Mouse (Mus musculus) embryo, embryonic 9.5 days (tissue): ENCODE data around the gene Tlx3.

Experiments used
- DNase-seq: peaks from one replicate; pipeline ENCODE4 v3.0.0-alpha.2; 2017; ENCODE audit errors: extremely low spot score

Gene Tlx3

GRCm38 (mm10) chr11:33197133-33197514 lies 6.3 kb downstream of the Tlx3 start:
- no peak for DNase-seq

GRCm38 (mm10) chr11:33196447-33197132 lies 6.8 kb downstream of the Tlx3 start:
- peak; percentile 50 for DNase-seq

GRCm38 (mm10) chr11:33195531-33196446 lies 7.6 kb downstream of the Tlx3 start:
- DNase-seq: peak; percentile 22

- DNase-seq: no peak
Measured at GRCm38 (mm10) chr11:33195061-33195460, 8.3 kb downstream of the Tlx3 start.

GRCm38 (mm10) chr11:33193695-33194094 lies 9.7 kb downstream of the Tlx3 start:
- peak; percentile 54 for DNase-seq

GRCm38 (mm10) chr11:33181804-33182203 lies 21.6 kb downstream of the Tlx3 start:
- no peak for DNase-seq

GRCm38 (mm10) chr11:33180701-33181116 lies 22.7 kb downstream of the Tlx3 start:
- peak; percentile 63 for DNase-seq

- DNase-seq: no peak
Measured at GRCm38 (mm10) chr11:33179802-33180201, 23.6 kb downstream of the Tlx3 start.

- peak; percentile 57 for DNase-seq
Measured at GRCm38 (mm10) chr11:33176525-33177245, 26.7 kb downstream of the Tlx3 start.

GRCm38 (mm10) chr11:33175768-33176167 lies 27.6 kb downstream of the Tlx3 start:
- DNase-seq: no peak

- peak; percentile 66 for DNase-seq
Measured at GRCm38 (mm10) chr11:33170489-33170888, 32.9 kb downstream of the Tlx3 start.

- peak; percentile 99 for DNase-seq
Measured at GRCm38 (mm10) chr11:33162998-33163506, 40.3 kb downstream of the Tlx3 start, which contains the start of gene Npm1. Npm1 (minus strand) TSS chr11:33163206.

GRCm38 (mm10) chr11:33162211-33162997 lies 41.0 kb downstream of the Tlx3 start:
- peak; percentile 85 for DNase-seq

- DNase-seq: no peak
Measured at GRCm38 (mm10) chr11:33159741-33160140, 43.6 kb downstream of the Tlx3 start.

GRCm38 (mm10) chr11:33157453-33158196 lies 45.8 kb downstream of the Tlx3 start:
- no peak for DNase-seq

- no peak for DNase-seq
Measured at GRCm38 (mm10) chr11:33156436-33157015, 46.9 kb downstream of the Tlx3 start.

GRCm38 (mm10) chr11:33154459-33154858 lies 48.9 kb downstream of the Tlx3 start:
- no peak for DNase-seq

GRCm38 (mm10) chr11:33152997-33153396 lies 50.4 kb downstream of the Tlx3 start:
- DNase-seq: no peak

- DNase-seq: no peak
Measured at GRCm38 (mm10) chr11:33151780-33152145, 51.6 kb downstream of the Tlx3 start.
